Mouse (Mus musculus): ENCODE results near the gene Cdc42ep1. TPM values are rescaled to one million over a fixed set of nuclear protein-coding genes. Genes with fewer than 3 reads are reported as not detected.
"Not testable (repeated sequence)": the region's sequence is repeated elsewhere in the genome, so short reads cannot be mapped to it uniquely, and the experiment has no call there.

Cdc42ep1 gene
- total and polyA plus RNA-seq, 2 experiments from 2014 or later = 8.3 to 13.5 TPM

DNA sequence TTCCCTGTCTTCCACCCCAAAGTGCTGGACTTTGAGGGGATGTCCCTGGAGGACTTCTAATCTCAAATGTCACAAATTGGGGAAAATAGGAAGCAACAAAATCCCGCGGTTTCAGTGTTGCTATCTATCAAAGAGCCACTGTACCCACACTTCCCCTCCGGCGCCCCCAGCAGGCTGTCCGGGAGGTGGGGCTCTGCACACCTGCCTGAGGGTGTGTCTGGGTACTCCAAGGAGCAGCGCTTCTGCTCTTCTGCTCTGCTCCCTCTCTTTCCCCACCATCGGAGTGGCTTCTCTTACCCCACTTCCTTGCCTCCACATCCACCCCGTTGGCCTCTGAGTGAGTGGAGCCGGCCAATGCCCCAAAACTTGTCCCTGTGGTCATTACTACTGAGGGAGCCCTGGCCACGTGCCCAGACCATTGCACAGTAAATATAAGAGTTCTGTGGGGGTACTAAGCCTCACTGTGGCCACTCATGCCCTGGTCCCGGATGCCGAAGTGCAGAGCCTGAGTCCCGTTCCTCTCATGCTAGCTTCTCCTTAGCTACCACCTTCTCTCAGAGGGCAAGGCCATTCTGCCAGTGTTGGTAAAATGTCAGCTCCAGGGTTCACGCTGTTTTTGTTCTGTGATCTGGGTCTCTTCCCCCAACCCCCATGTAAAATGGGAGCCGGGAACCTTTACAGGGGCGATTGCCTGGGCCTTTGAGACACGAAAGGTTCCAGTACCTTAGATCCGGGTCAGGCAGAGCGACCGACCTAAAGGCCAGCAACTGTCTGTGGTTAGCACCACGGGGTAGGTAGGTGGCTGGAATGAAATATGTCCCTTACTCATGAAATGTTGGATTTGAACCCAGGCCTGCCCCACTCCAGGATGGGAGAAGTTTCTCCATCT lies 1.4 kb downstream of the Cdc42ep1 start:
- Histone ChIP-seq H3K27ac (ENCODE audit: low read depth, low read length) (no peak overlapping the region), H3K27me3 (ENCODE audit: insufficient read depth, low read length) (peaks cover 13% of the 10 kb centered on the region), H3K36me3 (ENCODE audit: insufficient read depth) (no peaks in the 10 kb centered on the region), H3K9ac (peak overlapping the region; percentile 50; the same call in 1 of the 2 replicates), H3K4me1 (ENCODE audit: insufficient read depth) (peaks cover 11% of the 10 kb centered on the region; the same call in 1 of the 2 replicates), H3K4me3 (ENCODE audit: low read depth, low read length) (no peak overlapping the region), H3K4me2 (ENCODE audit: low read depth) (peak overlapping the region; percentile 65), H3K9me3 (ENCODE audit: low read length) (no peaks in the 10 kb centered on the region)
- TF ChIP-seq CTCF (IDR thresholded peaks at IDR 0.05; ENCODE audit: low read depth) = no peak
- 42% methylated on average over 21 of the region's 21 CpGs for WGBS
- no peak for ATAC-seq
- DNase-seq = no peak

DNA sequence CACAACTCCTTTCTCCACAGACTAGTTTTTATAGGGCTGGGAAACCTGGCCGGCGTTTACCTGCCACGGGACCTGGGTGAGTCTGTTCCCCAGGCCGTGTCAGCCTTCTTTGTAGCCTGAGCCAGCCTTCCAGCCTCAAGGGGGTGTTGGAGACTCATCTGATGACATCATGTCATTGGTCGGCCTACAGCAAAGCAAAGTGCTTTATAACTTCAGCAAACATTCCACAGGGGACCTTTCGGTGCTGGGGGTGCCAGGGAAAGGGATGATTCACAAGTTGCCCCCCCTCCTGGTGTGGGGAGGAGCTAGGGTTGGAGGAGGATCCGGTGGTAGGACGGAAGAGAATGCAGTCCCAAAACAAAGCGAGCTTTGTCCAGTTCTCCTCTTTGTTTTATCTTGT lies 2.4 kb downstream of the Cdc42ep1 start:
- Histone ChIP-seq H3K9ac (no peak overlapping the region), H3K27ac (ENCODE audit: low read depth, low read length) (no peak overlapping the region), H3K4me1 (ENCODE audit: insufficient read depth) (0 out of 2 replicates have a peak, but pooled peaks cover 7% of the 10 kb centered on the region), H3K36me3 (ENCODE audit: insufficient read depth) (no peaks in the 10 kb centered on the region), H3K4me3 (ENCODE audit: low read depth, low read length) (no peak overlapping the region), H3K4me2 (ENCODE audit: low read depth) (0 out of 2 replicates have a peak overlapping the region, but pooled peaks have one; percentile 65), H3K27me3 (ENCODE audit: insufficient read depth, low read length) (peaks cover 13% of the 10 kb centered on the region), H3K9me3 (ENCODE audit: low read length) (no peaks in the 10 kb centered on the region)
- ATAC-seq (no peak), DNase-seq (no peak)
- no peak for TF ChIP-seq CTCF (IDR thresholded peaks at IDR 0.05; ENCODE audit: low read depth)
- WGBS = 27% methylated on average over 9 of the region's 9 CpGs

- WGBS = 60% methylated on average over 11 of the region's 11 CpGs
- Histone ChIP-seq H3K4me3 (ENCODE audit: low read depth, low read length) (no peak overlapping the region), H3K27ac (ENCODE audit: low read depth, low read length) (no peak overlapping the region), H3K36me3 (ENCODE audit: insufficient read depth) (no peaks in the 10 kb centered on the region), H3K4me1 (ENCODE audit: insufficient read depth) (0 out of 2 replicates have a peak, but pooled peaks cover 3% of the 10 kb centered on the region), H3K9ac (no peak overlapping the region), H3K27me3 (ENCODE audit: insufficient read depth, low read length) (peaks cover 13% of the 10 kb centered on the region), H3K9me3 (ENCODE audit: low read length) (no peaks in the 10 kb centered on the region), H3K4me2 (ENCODE audit: low read depth) (no peak overlapping the region)
- no peak for TF ChIP-seq CTCF (IDR thresholded peaks at IDR 0.05; ENCODE audit: low read depth)
- DNase-seq (no peak), ATAC-seq (no peak)
These were observed 2.9 kb downstream of the Cdc42ep1 start for GRCm38 (mm10) chr15:78845321-78845720.

- H3K4me1 ChIP-seq (ENCODE audit: insufficient read depth) = 0 out of 2 replicates have a peak, but pooled peaks cover 3% of the 10 kb centered on the region
- H3K9ac ChIP-seq = no peak overlapping the region
- ATAC-seq (no peak), DNase-seq (no peak)
- WGBS = 86% methylated on average over 8 of the region's 8 CpGs
- TF ChIP-seq CTCF (IDR thresholded peaks at IDR 0.05; ENCODE audit: low read depth) = no peak
- H3K4me3 ChIP-seq (ENCODE audit: low read depth, low read length) = no peak overlapping the region
- H3K9me3 ChIP-seq (ENCODE audit: low read length) = no peaks in the 10 kb centered on the region
- H3K27me3 ChIP-seq (ENCODE audit: insufficient read depth, low read length) = peaks cover 13% of the 10 kb centered on the region
- H3K27ac ChIP-seq (ENCODE audit: low read depth, low read length) = no peak overlapping the region
- no peaks in the 10 kb centered on the region for H3K36me3 ChIP-seq (ENCODE audit: insufficient read depth)
- H3K4me2 ChIP-seq (ENCODE audit: low read depth) = no peak overlapping the region
These were observed 3.4 kb downstream of the Cdc42ep1 start for GRCm38 (mm10) chr15:78845867-78846266.

GRCm38 (mm10) chr15:78846352-78846751 lies 3.9 kb downstream of the Cdc42ep1 start:
- peaks cover 13% of the 10 kb centered on the region for H3K27me3 ChIP-seq (ENCODE audit: insufficient read depth, low read length)
- H3K4me2 ChIP-seq (ENCODE audit: low read depth) = no peak overlapping the region
- 0 out of 2 replicates have a peak, but pooled peaks cover 3% of the 10 kb centered on the region for H3K4me1 ChIP-seq (ENCODE audit: insufficient read depth)
- 65% methylated on average over 8 of the region's 8 CpGs for WGBS
- H3K4me3 ChIP-seq (ENCODE audit: low read depth, low read length) = no peak overlapping the region
- no peak for TF ChIP-seq CTCF (IDR thresholded peaks at IDR 0.05; ENCODE audit: low read depth)
- H3K27ac ChIP-seq (ENCODE audit: low read depth, low read length) = no peak overlapping the region
- DNase-seq = no peak
- H3K9me3 ChIP-seq (ENCODE audit: low read length) = no peaks in the 10 kb centered on the region
- no peak for ATAC-seq
- H3K9ac ChIP-seq = no peak overlapping the region
- no peaks in the 10 kb centered on the region for H3K36me3 ChIP-seq (ENCODE audit: insufficient read depth)

DNA sequence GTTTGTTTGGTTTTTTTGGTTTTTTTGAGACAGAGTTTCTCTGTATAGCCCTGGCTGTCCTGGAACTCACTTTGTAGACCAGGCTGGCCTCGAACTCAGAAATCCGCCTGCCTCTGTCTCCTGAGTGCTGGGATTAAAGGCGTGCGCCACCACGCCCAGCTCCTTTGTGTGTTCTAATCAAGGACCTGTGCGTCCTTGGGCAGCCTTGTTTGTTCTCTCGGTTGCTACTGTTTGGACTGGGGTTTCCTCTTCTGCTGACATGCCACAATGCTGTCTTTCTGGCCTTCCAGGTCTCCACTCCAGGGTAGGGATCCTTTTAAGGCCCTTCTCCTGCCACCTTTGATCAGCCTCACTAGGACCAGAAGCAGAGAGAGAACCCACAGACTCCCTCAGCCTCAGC lies 4.4 kb downstream of the Cdc42ep1 start:
- H3K27me3 ChIP-seq (ENCODE audit: insufficient read depth, low read length) = peaks cover 13% of the 10 kb centered on the region
- H3K9me3 ChIP-seq (ENCODE audit: low read length); H3K4me3 ChIP-seq (ENCODE audit: low read depth, low read length); H3K9ac ChIP-seq; DNase-seq; H3K27ac ChIP-seq (ENCODE audit: low read depth, low read length); H3K36me3 ChIP-seq (ENCODE audit: insufficient read depth); H3K4me2 ChIP-seq (ENCODE audit: low read depth); ATAC-seq; H3K4me1 ChIP-seq (ENCODE audit: insufficient read depth): not testable (repeated sequence)
- 82% methylated on average over 7 of the region's 7 CpGs for WGBS

GRCm38 (mm10) chr15:78848467-78848866 lies 6.0 kb downstream of the Cdc42ep1 start:
- no peaks in the 10 kb centered on the region for H3K9me3 ChIP-seq (ENCODE audit: low read length)
- peaks cover 6% of the 10 kb centered on the region for H3K27me3 ChIP-seq (ENCODE audit: insufficient read depth, low read length)
- DNase-seq = peak; percentile 75
- H3K36me3 ChIP-seq (ENCODE audit: insufficient read depth) = no peaks in the 10 kb centered on the region
- 30% methylated on average over 5 of the region's 5 CpGs for WGBS
- ATAC-seq = no peak
- H3K9ac ChIP-seq = no peak overlapping the region
- peak; percentile 89 for TF ChIP-seq CTCF (IDR thresholded peaks at IDR 0.05; ENCODE audit: low read depth)
- H3K4me1 ChIP-seq (ENCODE audit: insufficient read depth) = no peaks in the 10 kb centered on the region
- no peak overlapping the region for H3K27ac ChIP-seq (ENCODE audit: low read depth, low read length)
- H3K4me3 ChIP-seq (ENCODE audit: low read depth, low read length) = no peak overlapping the region
- H3K4me2 ChIP-seq (ENCODE audit: low read depth) = no peak overlapping the region

All from forebrain, postnatal 0 days (tissue).